Mouse (Mus musculus): ENCODE data around the gene Vegfb. TPM values are rescaled to one million over a fixed set of nuclear protein-coding genes. Genes with fewer than 3 reads are reported as not detected.

Vegfb gene
- polyA plus RNA-seq, 1 experiment from 2014 or later = 44.6 TPM

DNA sequence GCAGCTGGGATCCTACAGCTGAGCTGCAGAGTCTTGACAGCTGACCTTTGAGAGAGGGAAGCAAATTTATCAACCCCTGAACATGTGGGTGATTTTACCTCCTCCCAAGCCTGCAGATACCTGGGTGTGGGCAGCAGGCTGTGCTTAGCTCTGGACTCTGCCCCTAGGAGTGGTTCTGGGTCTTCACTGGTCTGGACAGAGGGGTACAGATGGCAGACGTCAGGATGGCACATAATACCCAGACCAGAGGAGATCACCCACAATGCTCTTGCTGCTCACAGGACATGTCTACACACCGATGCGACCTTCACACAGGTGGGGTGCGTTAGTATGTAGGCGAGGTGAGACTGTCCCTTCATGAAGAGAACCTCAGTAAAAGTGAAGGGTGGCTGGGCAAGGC, 37.9 kb downstream of the Vegfb start:
- Histone ChIP-seq H3K9ac (no peak overlapping the region), H3K4me3 (ENCODE audit: low read depth, low read length) (peak overlapping the region; percentile 55; the same call in 1 of the 2 replicates), H3K27me3 (ENCODE audit: insufficient read depth, low read length) (no peaks in the 10 kb centered on the region), H3K36me3 (ENCODE audit: insufficient read depth) (peaks cover 19% of the 10 kb centered on the region), H3K9me3 (ENCODE audit: low read depth, low read length) (no peaks in the 10 kb centered on the region), H3K4me1 (ENCODE audit: insufficient read depth) (peaks cover 17% of the 10 kb centered on the region), H3K27ac (ENCODE audit: low read depth) (no peak overlapping the region), H3K4me2 (peak overlapping the region; percentile 95)
- WGBS = 88% methylated on average over 5 of the region's 5 CpGs
- TF ChIP-seq CTCF (IDR thresholded peaks at IDR 0.05; ENCODE audit: low read depth) = no peak
- DNase-seq (no peak), ATAC-seq (ENCODE audit: insufficient read depth) (no peak)

DNA sequence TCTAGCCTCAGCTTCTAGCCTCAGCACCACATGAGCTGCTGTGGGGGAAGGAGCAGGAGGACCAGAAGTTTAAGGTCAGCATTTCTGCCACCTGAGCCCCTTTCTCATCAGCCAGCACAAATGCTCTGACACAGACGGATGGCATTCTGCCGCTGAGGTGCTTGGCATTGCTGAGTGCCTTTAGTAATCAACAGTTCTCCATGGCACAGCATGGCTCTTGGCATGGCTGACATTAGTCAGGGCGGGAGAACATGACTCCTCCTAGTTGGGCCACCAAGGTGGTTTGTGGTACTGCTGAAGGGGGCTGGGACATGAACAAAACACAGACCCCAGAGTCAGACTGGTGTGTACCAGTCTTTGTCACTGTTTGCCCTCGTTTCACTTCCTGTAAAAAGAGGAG, 39.3 kb downstream of the Vegfb start:
- Histone ChIP-seq H3K27ac (ENCODE audit: low read depth) (no peak overlapping the region), H3K4me2 (no peak overlapping the region), H3K9ac (no peak overlapping the region), H3K4me1 (ENCODE audit: insufficient read depth) (peaks cover 16% of the 10 kb centered on the region), H3K27me3 (ENCODE audit: insufficient read depth, low read length) (no peaks in the 10 kb centered on the region), H3K9me3 (ENCODE audit: low read depth, low read length) (no peaks in the 10 kb centered on the region), H3K36me3 (ENCODE audit: insufficient read depth) (0 out of 2 replicates have a peak, but pooled peaks cover 8% of the 10 kb centered on the region), H3K4me3 (ENCODE audit: low read depth, low read length) (no peak overlapping the region)
- no peak for ATAC-seq (ENCODE audit: insufficient read depth)
- no peak for TF ChIP-seq CTCF (IDR thresholded peaks at IDR 0.05; ENCODE audit: low read depth)
- DNase-seq = no peak
- 75% methylated on average over 4 of the region's 4 CpGs for WGBS

DNA sequence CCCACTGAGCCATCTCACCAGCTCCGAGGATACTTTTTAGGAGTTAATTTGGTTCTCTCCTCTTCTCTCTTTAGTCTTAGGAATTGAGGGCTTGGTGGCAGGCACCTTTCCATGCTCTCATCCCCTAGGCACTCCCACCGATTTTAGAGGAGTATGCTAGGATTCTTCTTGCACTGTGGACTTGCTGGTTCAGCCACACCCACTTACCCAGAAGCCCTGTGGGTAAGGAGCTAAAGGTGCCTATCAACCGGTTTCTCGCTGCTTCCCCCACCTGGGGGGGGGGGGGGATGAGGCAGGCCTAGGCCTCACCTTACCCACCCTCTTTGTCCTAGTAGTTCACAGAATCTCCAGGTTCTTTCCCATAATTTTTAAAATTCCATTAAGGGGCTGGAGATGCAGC, 39.7 kb downstream of the Vegfb start:
- H3K4me3 ChIP-seq (ENCODE audit: low read depth, low read length) = no peak overlapping the region
- peaks cover 16% of the 10 kb centered on the region for H3K4me1 ChIP-seq (ENCODE audit: insufficient read depth)
- 0 out of 2 replicates have a peak, but pooled peaks cover 8% of the 10 kb centered on the region for H3K36me3 ChIP-seq (ENCODE audit: insufficient read depth)
- no peak overlapping the region for H3K4me2 ChIP-seq
- no peak for TF ChIP-seq CTCF (IDR thresholded peaks at IDR 0.05; ENCODE audit: low read depth)
- H3K27ac ChIP-seq (ENCODE audit: low read depth) = no peak overlapping the region
- ATAC-seq (ENCODE audit: insufficient read depth) (no peak), DNase-seq (no peak)
- H3K27me3 ChIP-seq (ENCODE audit: insufficient read depth, low read length) = no peaks in the 10 kb centered on the region
- H3K9ac ChIP-seq = no peak overlapping the region
- 61% methylated on average over 4 of the region's 4 CpGs for whole genome bisulfite sequencing
- no peaks in the 10 kb centered on the region for H3K9me3 ChIP-seq (ENCODE audit: low read depth, low read length)

DNA sequence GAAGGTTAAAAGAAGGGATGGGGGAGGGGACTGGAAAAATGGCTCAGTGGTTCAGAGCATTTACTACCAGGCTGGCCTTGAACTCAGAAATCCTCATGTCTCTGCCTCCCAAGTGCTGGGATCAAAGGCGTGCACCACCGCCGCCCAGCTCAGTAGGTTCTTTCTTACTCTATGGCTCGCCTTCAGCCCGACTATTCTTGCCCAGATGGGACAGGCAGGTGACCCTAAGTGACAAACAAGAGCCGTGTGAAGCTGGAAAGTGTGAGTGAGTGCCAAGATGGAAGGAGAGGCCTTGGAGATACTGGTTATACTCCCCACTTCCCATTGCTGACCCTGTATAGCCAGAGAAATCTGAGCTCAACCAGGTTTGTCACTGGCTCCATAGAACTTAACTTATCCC, 43.7 kb downstream of the Vegfb start:
- H3K4me3 ChIP-seq (ENCODE audit: low read depth, low read length) = no peak overlapping the region
- 86% methylated on average over 6 of the region's 6 CpGs for WGBS
- H3K36me3 ChIP-seq (ENCODE audit: insufficient read depth) = 0 out of 2 replicates have a peak, but pooled peaks cover 4% of the 10 kb centered on the region
- H3K4me1 ChIP-seq (ENCODE audit: insufficient read depth) = peaks cover 9% of the 10 kb centered on the region
- H3K27ac ChIP-seq (ENCODE audit: low read depth) = no peak overlapping the region
- H3K9ac ChIP-seq = no peak overlapping the region
- TF ChIP-seq CTCF (IDR thresholded peaks at IDR 0.05; ENCODE audit: low read depth) = no peak
- ATAC-seq (ENCODE audit: insufficient read depth) = no peak
- H3K9me3 ChIP-seq (ENCODE audit: low read depth, low read length) = no peaks in the 10 kb centered on the region
- DNase-seq = no peak
- no peak overlapping the region for H3K4me2 ChIP-seq
- no peaks in the 10 kb centered on the region for H3K27me3 ChIP-seq (ENCODE audit: insufficient read depth, low read length)

DNA sequence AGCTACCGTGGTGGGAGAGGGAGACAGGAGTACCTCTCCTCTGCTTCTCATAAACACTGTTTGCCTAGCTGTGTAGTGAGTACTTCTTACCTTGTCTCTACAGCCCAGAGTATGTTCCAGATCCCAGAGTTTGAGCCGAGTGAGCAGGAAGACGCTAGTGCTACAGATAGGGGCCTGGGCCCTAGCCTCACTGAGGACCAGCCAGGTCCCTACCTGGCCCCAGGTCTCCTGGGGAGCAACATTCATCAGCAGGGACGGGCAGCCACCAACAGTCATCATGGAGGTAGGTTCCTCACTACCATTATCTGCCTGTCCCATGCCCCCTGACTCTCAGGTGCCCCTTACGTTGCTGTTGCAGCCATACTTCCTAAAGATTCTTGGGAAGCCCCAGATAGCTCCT, 44.7 kb downstream of the Vegfb start:
- Histone ChIP-seq H3K27ac (ENCODE audit: low read depth) (peak overlapping the region; percentile 68; the same call in 1 of the 2 replicates), H3K9ac (peak overlapping the region; percentile 72), H3K27me3 (ENCODE audit: insufficient read depth, low read length) (no peaks in the 10 kb centered on the region), H3K4me1 (ENCODE audit: insufficient read depth) (peaks cover 9% of the 10 kb centered on the region), H3K4me3 (ENCODE audit: low read depth, low read length) (peak overlapping the region; percentile 80), H3K9me3 (ENCODE audit: low read depth, low read length) (no peaks in the 10 kb centered on the region), H3K4me2 (peak overlapping the region; percentile 98), H3K36me3 (ENCODE audit: insufficient read depth) (0 out of 2 replicates have a peak, but pooled peaks cover 4% of the 10 kb centered on the region)
- 22% methylated on average over 5 of the region's 5 CpGs for WGBS
- no peak for TF ChIP-seq CTCF (IDR thresholded peaks at IDR 0.05; ENCODE audit: low read depth)
- DNase-seq (no peak), ATAC-seq (ENCODE audit: insufficient read depth) (peak; percentile 2; the same call in 1 of the 2 replicates)

DNA sequence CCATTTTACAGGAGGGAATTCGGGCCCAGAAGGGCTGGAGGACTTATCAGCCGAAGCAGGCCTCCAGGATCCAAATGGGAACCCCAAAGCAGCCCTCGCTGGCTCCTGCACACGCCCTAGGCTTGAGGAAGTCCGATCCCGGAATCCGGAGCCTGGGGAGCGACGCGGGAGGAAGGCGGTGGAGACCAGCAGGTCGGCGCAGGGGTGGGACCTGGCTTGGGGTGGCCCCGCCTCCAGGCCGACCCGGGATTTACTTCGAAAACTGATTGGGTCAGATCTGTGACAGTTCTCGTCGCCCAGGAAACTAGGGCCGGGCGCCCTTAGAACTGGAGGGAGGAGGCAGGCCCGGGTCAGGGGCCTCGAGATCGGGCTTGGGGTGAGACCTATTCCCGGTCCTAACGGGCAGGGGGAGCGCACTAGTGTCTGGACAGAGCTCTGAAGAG, 45.2 kb downstream of the Vegfb start, which contains the start of gene Gpr137:
Gene Gpr137 (minus strand): TSS at position 232 of the 443 bp plus-strand sequence.
- ATAC-seq (ENCODE audit: insufficient read depth) = peak; percentile 92
- H3K4me2 ChIP-seq = peak within 1 kb of the TSS; percentile 98
- no peak for TF ChIP-seq CTCF (IDR thresholded peaks at IDR 0.05; ENCODE audit: low read depth)
- H3K9ac ChIP-seq = peak within 1 kb of the TSS; percentile 72
- WGBS = under 1% methylated on average over 27 of the region's 27 CpGs
- H3K9me3 ChIP-seq (ENCODE audit: low read depth, low read length) = no peaks in the 10 kb centered on the region
- DNase-seq = peak; percentile 96
- peaks cover 9% of the 10 kb centered on the region for H3K4me1 ChIP-seq (ENCODE audit: insufficient read depth)
- no peaks in the 10 kb centered on the region for H3K27me3 ChIP-seq (ENCODE audit: insufficient read depth, low read length)
- H3K4me3 ChIP-seq (ENCODE audit: low read depth, low read length) = peak within 1 kb of the TSS; percentile 80
- peak within 1 kb of the TSS; percentile 97 for H3K27ac ChIP-seq (ENCODE audit: low read depth)
- 0 out of 2 replicates have a peak, but pooled peaks cover 4% of the 10 kb centered on the region for H3K36me3 ChIP-seq (ENCODE audit: insufficient read depth)

DNA sequence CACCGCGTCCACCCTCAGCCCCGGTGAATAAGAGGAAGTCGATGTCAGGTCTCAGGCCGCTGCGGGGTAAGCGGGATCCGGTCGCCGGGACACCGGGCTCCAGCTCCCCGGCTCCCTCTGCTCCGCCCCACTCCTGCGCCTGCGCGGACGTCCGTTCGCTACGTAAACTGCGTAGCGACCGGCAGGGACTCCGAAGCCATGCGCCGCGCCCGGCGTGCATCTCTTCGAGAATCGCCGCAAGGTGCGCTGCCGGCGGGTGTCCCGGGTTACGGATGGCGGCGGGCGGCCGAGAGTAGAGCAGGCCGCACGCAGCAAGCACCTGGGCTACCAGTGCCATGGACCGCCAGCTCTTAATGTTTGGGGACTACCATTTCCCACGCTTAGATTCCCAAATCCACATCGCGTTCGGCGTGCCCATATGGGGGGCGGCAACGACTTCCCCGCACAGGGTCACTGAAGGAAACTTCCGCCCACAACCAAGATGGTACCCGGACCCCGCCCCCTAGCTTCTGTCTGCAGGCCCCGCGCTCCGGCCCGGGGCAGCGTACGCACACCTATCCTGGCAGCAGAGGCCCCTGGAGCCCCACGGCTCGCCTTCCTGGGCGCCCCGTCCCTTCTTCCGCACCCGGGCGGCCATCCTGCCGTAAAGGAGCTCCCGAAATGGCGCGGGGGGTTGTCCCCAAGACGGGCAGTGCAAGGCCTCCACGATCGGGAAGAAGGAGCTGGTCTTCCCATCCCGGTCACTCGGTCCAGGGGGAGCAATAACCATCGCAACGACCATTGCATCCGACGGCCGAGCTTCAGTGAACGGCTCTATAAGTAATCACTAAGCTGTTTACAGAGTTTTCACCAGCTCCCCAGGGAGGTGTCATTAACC, 45.8 kb downstream of the Vegfb start, which contains the start of gene Bad:
Gene Bad (plus strand): TSS at position 490 of the 877 bp plus-strand sequence.
- peaks cover 9% of the 10 kb centered on the region for H3K4me1 ChIP-seq (ENCODE audit: insufficient read depth)
- no peaks in the 10 kb centered on the region for H3K27me3 ChIP-seq (ENCODE audit: insufficient read depth, low read length)
- peak within 1 kb of the TSS; percentile 80 for H3K4me3 ChIP-seq (ENCODE audit: low read depth, low read length)
- peak within 1 kb of the TSS; percentile 98 for H3K4me2 ChIP-seq
- ATAC-seq (ENCODE audit: insufficient read depth) (peak; percentile 84), DNase-seq (peak; percentile 98)
- H3K9me3 ChIP-seq (ENCODE audit: low read depth, low read length) = no peaks in the 10 kb centered on the region
- peak within 1 kb of the TSS; percentile 72 for H3K9ac ChIP-seq
- WGBS = under 1% methylated on average over 83 of the region's 83 CpGs
- H3K27ac ChIP-seq (ENCODE audit: low read depth) = peak within 1 kb of the TSS; percentile 97
- H3K36me3 ChIP-seq (ENCODE audit: insufficient read depth) = 0 out of 2 replicates have a peak, but pooled peaks cover 4% of the 10 kb centered on the region
- no peak; the same call in 1 of the 2 replicates for TF ChIP-seq CTCF (IDR thresholded peaks at IDR 0.05; ENCODE audit: low read depth)
